Mouse (Mus musculus): Measurements from ENCODE around the gene Slc2a6.

The Slc2a6 gene

GRCm38 (mm10) chr2:27027618-27028436 lies at the start of gene Slc2a6:
Slc2a6 (minus strand) TSS chr2:27027998.
- DNase-seq (ENCODE audit: low spot score), result peak; percentile 86

- peak; percentile 41 for DNase-seq (ENCODE audit: low spot score)
Measured at GRCm38 (mm10) chr2:27075485-27075884, 47.7 kb upstream of the Slc2a6 start.

- no peak for DNase-seq (ENCODE audit: low spot score)
Measured at GRCm38 (mm10) chr2:27074804-27075203, 47.0 kb upstream of the Slc2a6 start.

GRCm38 (mm10) chr2:27073407-27073806 lies 45.6 kb upstream of the Slc2a6 start:
- DNase-seq (ENCODE audit: low spot score), result no peak

GRCm38 (mm10) chr2:27071978-27072377 lies 44.2 kb upstream of the Slc2a6 start, which contains the start of gene Mymk:
Mymk (minus strand) TSS chr2:27072179.
- no peak for DNase-seq (ENCODE audit: low spot score)

- peak; percentile 74 for DNase-seq (ENCODE audit: low spot score)
Measured at GRCm38 (mm10) chr2:27071137-27071536, 43.3 kb upstream of the Slc2a6 start.

- DNase-seq (ENCODE audit: low spot score), result no peak
Measured at GRCm38 (mm10) chr2:27070247-27070813, 42.5 kb upstream of the Slc2a6 start.

GRCm38 (mm10) chr2:27069646-27070045 lies 41.8 kb upstream of the Slc2a6 start:
- DNase-seq (ENCODE audit: low spot score), result no peak

- no peak for DNase-seq (ENCODE audit: low spot score)
Measured at GRCm38 (mm10) chr2:27067996-27068395, 40.2 kb upstream of the Slc2a6 start.

- DNase-seq (ENCODE audit: low spot score), result no peak
Measured at GRCm38 (mm10) chr2:27067124-27067523, 39.3 kb upstream of the Slc2a6 start.

- DNase-seq (ENCODE audit: low spot score), result no peak
Measured at GRCm38 (mm10) chr2:27059187-27059586, 31.4 kb upstream of the Slc2a6 start.

GRCm38 (mm10) chr2:27058751-27059150 lies 31.0 kb upstream of the Slc2a6 start:
- peak; percentile 55 for DNase-seq (ENCODE audit: low spot score)

GRCm38 (mm10) chr2:27058251-27058650 lies 30.5 kb upstream of the Slc2a6 start:
- no peak for DNase-seq (ENCODE audit: low spot score)

- no peak for DNase-seq (ENCODE audit: low spot score)
Measured at GRCm38 (mm10) chr2:27049408-27049807, 21.6 kb upstream of the Slc2a6 start.

- peak; percentile 63 for DNase-seq (ENCODE audit: low spot score)
Measured at GRCm38 (mm10) chr2:27045979-27046770, 18.4 kb upstream of the Slc2a6 start.

- no peak for DNase-seq (ENCODE audit: low spot score)
Measured at GRCm38 (mm10) chr2:27044641-27045040, 16.8 kb upstream of the Slc2a6 start.

GRCm38 (mm10) chr2:27044166-27044565 lies 16.4 kb upstream of the Slc2a6 start:
- DNase-seq (ENCODE audit: low spot score), result no peak

- DNase-seq (ENCODE audit: low spot score), result peak; percentile 86
Measured at GRCm38 (mm10) chr2:27043461-27043860, 15.7 kb upstream of the Slc2a6 start.

GRCm38 (mm10) chr2:27042131-27042844 lies 14.5 kb upstream of the Slc2a6 start:
- no peak for DNase-seq (ENCODE audit: low spot score)

GRCm38 (mm10) chr2:27039286-27039685 lies 11.5 kb upstream of the Slc2a6 start:
- no peak for DNase-seq (ENCODE audit: low spot score)

- no peak for DNase-seq (ENCODE audit: low spot score)
Measured at GRCm38 (mm10) chr2:27038596-27038995, 10.8 kb upstream of the Slc2a6 start.

- DNase-seq (ENCODE audit: low spot score), result no peak
Measured at GRCm38 (mm10) chr2:27037008-27037407, 9.2 kb upstream of the Slc2a6 start.
